Mouse (Mus musculus) lung, adult 18-20 months (tissue): ENCODE results near the gene Shkbp1.

ENCODE experiments used
- DNase-seq, 2 experiments: peaks; one replicate each; pipeline ENCODE4 v3.0.0; 2022; ENCODE audit warnings: mixed read lengths in 2 of 2

The Shkbp1 gene

DNA sequence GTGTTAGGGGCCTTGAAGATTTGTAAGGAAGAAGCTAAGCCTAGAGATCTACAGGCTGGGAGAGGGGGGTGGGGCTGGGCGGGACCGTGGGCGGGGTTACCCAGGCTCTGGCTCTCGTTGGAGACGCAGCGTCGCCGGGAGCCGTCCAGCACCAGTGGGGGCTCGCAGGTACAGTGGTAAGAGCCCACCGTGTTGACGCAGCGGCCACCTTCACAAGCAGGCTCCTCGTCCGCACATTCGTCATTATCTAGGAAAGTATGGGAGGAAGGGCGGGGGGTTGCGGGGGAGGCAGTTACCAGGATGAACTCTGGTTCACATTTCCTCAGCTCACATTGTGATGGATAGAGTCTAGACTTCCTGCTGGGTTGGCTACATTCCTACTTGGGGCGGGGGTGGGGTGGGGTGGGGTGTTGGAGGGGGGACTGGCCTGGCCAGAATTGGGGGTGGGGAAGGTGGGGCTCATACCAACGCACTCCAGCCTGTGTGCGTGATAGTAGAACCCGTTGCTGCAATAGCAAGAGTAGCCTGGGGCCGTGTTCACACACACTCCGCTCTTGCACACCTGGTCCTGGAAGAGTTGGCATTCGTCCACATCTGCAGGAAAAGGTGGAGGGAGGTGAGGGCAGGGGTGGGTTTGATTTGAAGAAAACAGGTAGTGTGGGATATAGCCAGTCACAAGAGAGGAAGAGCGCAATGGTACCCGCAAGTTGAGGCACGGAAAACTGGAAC is 46.8 kb downstream of the Shkbp1 start:
- no peak for DNase-seq

DNA sequence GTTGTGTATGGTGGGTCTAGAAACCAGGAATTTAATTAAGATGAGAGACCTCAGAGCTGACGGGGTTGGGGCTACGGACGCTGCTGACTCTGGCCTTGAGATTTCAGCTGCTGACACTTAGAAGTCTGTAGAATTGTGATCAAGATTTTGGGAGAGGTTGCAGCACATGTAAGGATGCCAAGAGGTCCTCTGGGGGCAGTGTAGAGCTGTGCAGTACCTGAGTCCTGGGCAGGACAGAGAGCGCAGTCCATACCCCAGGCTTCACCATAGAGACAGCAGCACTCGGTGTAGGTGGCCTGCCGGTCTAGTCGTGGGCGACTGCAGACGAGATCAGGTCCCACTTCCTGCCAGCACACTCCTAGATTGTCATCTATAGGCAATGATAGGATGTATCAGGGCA is 48.3 kb downstream of the Shkbp1 start:
- no peak for DNase-seq

DNA sequence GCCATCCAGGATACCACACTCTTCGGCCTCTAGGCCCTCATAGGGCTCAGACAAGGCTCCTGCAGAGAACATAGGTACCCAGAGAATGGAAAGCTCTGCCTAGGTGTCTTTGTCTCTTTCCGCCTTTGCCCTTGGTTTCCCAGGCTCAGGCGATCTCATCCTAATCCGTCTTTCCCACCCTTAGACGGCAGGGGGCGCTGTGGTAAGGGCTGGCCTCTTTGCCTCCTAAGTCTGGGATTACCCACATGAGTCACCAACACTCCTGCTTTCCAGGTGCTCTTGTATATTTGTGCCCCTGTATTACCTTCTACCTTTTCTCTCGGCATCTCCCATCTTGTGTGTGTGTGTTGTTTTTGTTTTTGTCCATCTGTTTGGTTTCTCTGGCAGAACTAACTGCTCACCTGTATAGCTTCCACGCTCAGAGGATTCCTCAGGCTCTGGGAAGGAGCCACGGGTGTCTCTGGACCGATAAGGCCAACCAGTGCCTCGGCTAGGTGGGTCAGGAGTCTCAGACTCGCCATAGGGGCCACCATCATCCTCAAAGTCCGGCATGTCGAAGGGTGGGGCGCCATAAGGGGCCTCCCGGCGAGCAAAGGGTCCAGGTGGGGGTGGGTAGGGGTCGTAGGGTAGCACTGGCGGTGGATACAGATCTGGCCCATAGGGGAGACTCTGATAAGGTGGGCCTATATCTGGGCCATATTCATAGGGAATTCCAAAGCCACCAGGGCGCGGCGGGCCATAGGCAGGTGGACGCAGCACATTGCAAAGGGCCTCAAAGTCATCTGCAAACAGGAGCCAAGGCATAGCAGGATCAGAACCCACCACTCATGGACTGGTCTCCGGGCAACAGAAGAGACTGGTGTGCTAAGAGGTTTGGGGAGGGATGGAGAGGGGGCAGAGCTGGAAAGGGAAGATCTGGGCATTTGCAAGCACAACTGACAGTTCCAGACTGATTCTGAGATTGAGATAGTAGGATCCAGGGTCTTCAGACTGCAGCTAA is 49.4 kb downstream of the Shkbp1 start:
- DNase-seq, result no peak

DNA sequence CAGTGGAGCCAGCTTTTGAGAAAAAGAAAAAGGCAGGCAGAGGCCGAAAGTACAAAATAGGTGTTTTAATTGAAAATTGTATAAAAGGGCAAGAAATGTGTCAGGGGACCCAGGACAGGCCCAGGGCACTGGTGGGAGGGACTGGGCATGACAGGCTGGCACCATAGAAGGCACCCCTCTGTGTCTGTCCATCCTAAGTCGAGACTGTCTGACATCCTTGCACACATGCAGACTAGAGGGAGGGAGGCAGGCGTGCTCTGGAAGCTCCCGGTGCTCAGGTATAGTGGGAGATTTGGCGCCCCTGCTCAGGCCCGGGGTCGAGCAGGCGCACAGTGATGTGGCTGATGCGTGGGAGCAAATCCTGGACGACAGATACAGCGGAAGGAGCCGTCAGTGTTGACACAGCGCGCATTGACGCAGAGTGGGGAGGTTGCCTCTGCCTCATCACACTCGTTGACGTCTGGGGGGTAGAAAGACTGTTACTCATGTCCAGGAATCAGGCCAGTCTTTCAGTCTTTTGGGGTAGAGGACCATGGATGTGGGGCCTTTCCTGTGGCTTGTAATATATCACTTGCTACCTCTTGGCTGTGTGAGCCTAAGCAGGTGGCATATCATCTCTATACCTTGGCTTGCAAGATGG is 50.6 kb downstream of the Shkbp1 start:
- DNase-seq, result no peak

DNA sequence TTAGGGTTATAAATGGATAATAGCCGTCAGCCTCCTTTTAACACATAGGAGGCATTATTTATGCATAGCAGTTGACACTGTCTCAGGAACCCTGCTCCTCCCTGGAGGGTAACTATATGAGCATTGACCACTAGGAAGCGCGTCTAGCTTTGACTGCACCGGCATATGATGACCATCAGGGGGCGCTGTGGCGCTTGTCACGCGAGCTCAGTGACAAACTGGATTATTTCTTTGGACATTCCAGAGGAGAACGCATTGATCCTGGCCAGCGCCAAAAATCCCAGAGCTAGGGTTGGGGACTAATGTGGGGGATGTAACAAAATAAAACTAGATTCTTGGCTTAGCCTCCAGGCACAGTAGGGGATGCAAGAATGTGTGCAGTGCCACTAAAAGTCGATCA is 53.6 kb downstream of the Shkbp1 start:
- peak; percentile 69 to 71 for DNase-seq

DNA sequence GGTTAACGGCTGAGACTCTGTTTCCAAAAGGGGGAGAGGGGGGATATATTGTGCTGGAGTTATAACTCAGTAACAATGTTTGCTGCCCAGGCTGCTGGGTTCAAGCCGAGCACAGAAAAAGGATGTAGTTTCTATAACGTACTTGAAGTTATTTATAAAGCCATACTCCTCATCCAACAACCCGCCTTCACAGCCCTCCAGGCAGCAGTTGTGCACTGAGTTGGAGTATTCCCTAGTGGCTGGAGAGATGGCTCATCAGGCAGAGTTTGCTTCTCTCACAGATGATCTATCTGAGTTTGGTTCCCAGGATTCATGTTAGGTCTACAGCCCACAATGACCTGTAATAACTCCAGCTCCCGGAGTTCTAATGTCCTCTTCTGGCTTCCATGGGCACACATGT is 55.0 kb downstream of the Shkbp1 start:
- no peak for DNase-seq

DNA sequence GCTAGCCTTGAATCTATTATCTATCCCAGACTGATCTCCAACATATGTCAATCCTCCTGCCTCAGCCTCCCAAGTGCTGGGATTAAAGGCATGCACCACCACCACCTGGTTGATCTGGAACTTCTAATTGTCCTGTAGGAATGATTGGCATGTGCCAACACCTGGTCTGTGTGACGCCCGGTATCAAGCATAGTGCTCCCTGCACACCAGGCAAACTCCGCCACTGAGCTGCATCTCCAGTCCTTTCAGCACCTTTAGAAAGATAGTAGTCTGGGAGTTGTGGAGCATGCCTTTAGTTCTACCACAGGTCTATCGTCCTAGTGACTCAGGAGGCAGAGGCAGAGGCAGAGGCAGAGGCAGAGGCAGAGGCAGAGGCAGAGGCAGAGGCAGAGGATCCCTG is 55.5 kb downstream of the Shkbp1 start:
- DNase-seq, result no peak

DNA sequence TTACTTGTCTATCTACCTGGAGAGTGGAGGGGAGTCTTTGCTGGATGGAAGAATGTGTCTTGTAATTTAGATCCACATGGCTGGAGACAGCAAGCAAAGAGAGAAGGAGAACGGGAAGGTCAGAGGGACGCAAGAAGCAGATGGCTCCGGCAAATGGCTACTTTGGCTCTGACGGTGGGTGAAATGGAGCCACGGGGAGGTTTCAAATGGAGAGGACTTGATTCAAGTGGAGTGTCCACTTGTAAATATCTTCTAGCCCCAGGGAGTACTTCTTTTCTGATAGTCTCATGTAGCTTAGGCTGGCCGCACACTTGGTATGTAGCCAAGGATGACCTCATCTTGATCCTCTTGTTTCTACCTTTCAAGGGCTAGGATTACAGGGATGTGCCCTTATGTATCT is 57.0 kb downstream of the Shkbp1 start:
- DNase-seq, result no peak

DNA sequence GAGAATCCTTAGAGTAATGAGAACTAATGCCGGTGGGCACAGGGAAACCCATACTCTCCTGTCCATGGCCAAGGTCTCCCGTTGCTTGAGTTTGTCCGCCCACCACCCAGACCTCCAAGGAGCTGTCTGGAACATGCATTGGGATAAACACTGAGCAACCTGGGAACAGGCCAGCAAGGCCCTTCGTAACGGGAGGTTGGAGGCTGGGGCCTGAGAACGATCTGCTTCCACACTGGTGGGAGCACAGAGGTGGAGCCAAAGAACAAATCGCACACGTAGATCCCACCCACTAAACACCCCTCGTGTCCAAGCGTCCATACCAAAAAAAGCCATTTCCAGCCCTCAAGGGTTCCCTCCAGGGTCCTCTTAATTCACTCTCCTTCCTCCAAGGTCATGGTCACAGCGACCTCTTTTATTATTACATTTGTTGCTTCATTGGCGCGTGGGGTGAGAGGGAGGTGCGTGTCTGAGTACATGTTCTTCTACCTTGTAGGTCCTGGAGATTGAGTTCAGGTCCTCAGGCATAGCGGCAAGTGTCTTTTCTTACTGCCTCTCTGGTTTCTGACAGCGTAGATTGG is 57.7 kb downstream of the Shkbp1 start:
- DNase-seq, result no peak

DNA sequence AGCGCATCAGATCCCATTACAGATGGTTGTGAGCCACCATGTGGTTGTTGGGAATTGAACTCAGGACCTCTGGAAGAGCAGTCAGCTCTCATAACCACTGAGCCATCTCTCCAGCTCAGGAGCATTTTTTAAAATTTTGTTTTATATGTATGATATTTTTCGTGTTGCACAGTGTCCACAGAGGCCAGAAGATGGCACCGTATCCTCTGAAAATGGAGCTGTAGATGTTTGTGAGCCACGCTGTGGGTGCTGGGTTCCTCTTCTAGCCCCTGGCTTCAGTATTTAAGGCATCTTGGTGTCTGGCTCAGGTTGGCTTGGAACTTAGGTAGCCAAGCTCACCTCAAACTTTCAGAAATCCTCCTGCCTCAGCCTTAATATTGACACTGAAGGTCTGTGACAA is 59.3 kb downstream of the Shkbp1 start:
- DNase-seq, result no peak

DNA sequence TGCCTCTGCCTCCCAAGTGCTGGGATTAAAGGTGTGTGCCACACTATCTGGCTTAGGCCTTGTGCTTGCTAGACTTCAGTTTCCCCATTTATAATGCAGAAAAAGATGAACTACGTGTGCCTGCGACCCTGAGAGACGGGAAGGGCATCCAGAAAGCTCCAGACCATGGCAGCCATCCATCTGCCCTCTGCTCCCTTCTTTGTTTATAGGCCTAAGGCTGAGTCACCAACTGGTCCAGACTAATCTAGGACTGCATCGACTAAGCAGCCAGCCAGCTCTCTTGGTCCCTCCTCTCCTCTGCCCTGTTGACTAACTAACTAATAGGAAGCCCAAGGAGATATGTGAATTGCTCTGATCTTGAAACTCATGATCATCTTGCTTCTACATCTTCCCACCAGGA is 59.9 kb downstream of the Shkbp1 start:
- peak; percentile 57 to 58 for DNase-seq
